Mouse (Mus musculus): ENCODE results near the gene Zfyve16. TPM values are rescaled to one million over a fixed set of nuclear protein-coding genes. Genes with fewer than 3 reads are reported as not detected.

Zfyve16 gene
- total and polyA plus RNA-seq, 2 experiments from 2014 or later: 6.3 to 11.2 TPM

- H3K9ac ChIP-seq (replicated peaks; ENCODE audit: low read depth, low read length): no peak overlapping the region
- no peaks in the 10 kb centered on the region for H3K36me3 ChIP-seq (replicated peaks; ENCODE audit: control insufficient read depth, insufficient read depth, low read length)
- WGBS: 48% methylated on average over 8 of the region's 8 CpGs
- DNase-seq (ENCODE audit: low spot score) (no peak), ATAC-seq (ENCODE audit: insufficient read depth, low read depth) (no peak)
- H3K4me3 ChIP-seq (ENCODE audit: low read depth, low read length): no peak overlapping the region
- TF ChIP-seq CTCF (IDR thresholded peaks at IDR 0.05; ENCODE audit: low read depth) (no peak), EP300 (IDR thresholded peaks at IDR 0.05; ENCODE audit: low read depth) (no peak)
- no peak overlapping the region for H3K27ac ChIP-seq (ENCODE audit: low read depth)
- H3K27me3 ChIP-seq (ENCODE audit: control insufficient read depth, insufficient read depth, low read length): no peaks in the 10 kb centered on the region
- peaks cover under 1% of the 10 kb centered on the region; the same call in 1 of the 2 replicates for H3K9me3 ChIP-seq (replicated peaks; ENCODE audit: control insufficient read depth, low read length)
- no peak overlapping the region for H3K4me2 ChIP-seq (ENCODE audit: low read depth, low read length)
- H3K4me1 ChIP-seq (ENCODE audit: control insufficient read depth, insufficient read depth): no peaks in the 10 kb centered on the region
Measured at GRCm38 (mm10) chr13:92556458-92557126, 25.9 kb upstream of the Zfyve16 start.

GRCm38 (mm10) chr13:92547093-92547492 lies 16.4 kb upstream of the Zfyve16 start:
- no peak for ATAC-seq (ENCODE audit: insufficient read depth, low read depth)
- no peak for TF ChIP-seq EP300 (IDR thresholded peaks at IDR 0.05; ENCODE audit: low read depth)
- TF ChIP-seq CTCF (IDR thresholded peaks at IDR 0.05; ENCODE audit: low read depth): no peak

GRCm38 (mm10) chr13:92540997-92541396 lies 10.3 kb upstream of the Zfyve16 start:
- Histone ChIP-seq H3K36me3 (replicated peaks; ENCODE audit: control insufficient read depth, insufficient read depth, low read length) (no peaks in the 10 kb centered on the region), H3K4me3 (ENCODE audit: low read depth, low read length) (no peak overlapping the region), H3K4me2 (ENCODE audit: low read depth, low read length) (no peak overlapping the region), H3K9ac (replicated peaks; ENCODE audit: low read depth, low read length) (no peak overlapping the region), H3K27ac (ENCODE audit: low read depth) (no peak overlapping the region), H3K27me3 (ENCODE audit: control insufficient read depth, insufficient read depth, low read length) (no peaks in the 10 kb centered on the region), H3K4me1 (ENCODE audit: control insufficient read depth, insufficient read depth) (no peaks in the 10 kb centered on the region), H3K9me3 (replicated peaks; ENCODE audit: control insufficient read depth, low read length) (no peaks in the 10 kb centered on the region)
- DNase-seq (ENCODE audit: low spot score) (no peak), ATAC-seq (ENCODE audit: insufficient read depth, low read depth) (no peak)
- 57% methylated on average over 6 of the region's 6 CpGs for WGBS
- no peak for TF ChIP-seq CTCF (IDR thresholded peaks at IDR 0.05; ENCODE audit: low read depth)
- no peak for TF ChIP-seq EP300 (IDR thresholded peaks at IDR 0.05; ENCODE audit: low read depth)

More at GRCm38 (mm10) chr13:92547093-92547492, 16.4 kb upstream of the Zfyve16 start:
- no peak overlapping the region for H3K4me2 ChIP-seq (ENCODE audit: low read depth, low read length)
- H3K27ac ChIP-seq (ENCODE audit: low read depth): no peak overlapping the region
- no peak for DNase-seq (ENCODE audit: low spot score)
- no peaks in the 10 kb centered on the region for H3K4me1 ChIP-seq (ENCODE audit: control insufficient read depth, insufficient read depth)
- no peak overlapping the region for H3K4me3 ChIP-seq (ENCODE audit: low read depth, low read length)
- peaks cover 21% of the 10 kb centered on the region for H3K9me3 ChIP-seq (replicated peaks; ENCODE audit: control insufficient read depth, low read length)
- H3K27me3 ChIP-seq (ENCODE audit: control insufficient read depth, insufficient read depth, low read length): no peaks in the 10 kb centered on the region
- 64% methylated on average over 4 of the region's 4 CpGs for WGBS
- H3K36me3 ChIP-seq (replicated peaks; ENCODE audit: control insufficient read depth, insufficient read depth, low read length): no peaks in the 10 kb centered on the region
- no peak overlapping the region for H3K9ac ChIP-seq (replicated peaks; ENCODE audit: low read depth, low read length)

DNA sequence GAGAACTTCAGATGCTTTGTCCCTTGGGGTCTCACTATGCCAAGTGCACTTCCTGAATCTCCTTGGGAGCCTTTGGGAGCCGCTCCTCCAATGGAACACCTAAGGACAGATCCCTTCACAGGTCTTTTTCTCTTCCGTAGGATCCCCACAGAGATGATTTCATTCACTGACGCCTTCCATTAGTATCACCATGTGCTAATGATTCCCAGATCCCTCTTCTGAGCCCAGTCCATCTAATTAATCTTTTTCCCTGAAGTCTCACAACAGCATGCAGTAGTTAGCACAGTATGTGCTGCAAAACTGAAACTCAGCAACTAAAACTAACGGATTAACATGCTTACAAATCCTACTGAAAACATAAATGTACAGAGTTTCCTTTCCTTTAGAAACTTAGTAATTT lies 8.5 kb upstream of the Zfyve16 start:
- Histone ChIP-seq H3K9me3 (replicated peaks; ENCODE audit: control insufficient read depth, low read length) (no peaks in the 10 kb centered on the region), H3K4me1 (ENCODE audit: control insufficient read depth, insufficient read depth) (no peaks in the 10 kb centered on the region), H3K27ac (ENCODE audit: low read depth) (no peak overlapping the region), H3K27me3 (ENCODE audit: control insufficient read depth, insufficient read depth, low read length) (no peaks in the 10 kb centered on the region), H3K36me3 (replicated peaks; ENCODE audit: control insufficient read depth, insufficient read depth, low read length) (no peaks in the 10 kb centered on the region), H3K4me3 (ENCODE audit: low read depth, low read length) (no peak overlapping the region), H3K4me2 (ENCODE audit: low read depth, low read length) (no peak overlapping the region), H3K9ac (replicated peaks; ENCODE audit: low read depth, low read length) (no peak overlapping the region)
- DNase-seq (ENCODE audit: low spot score) (no peak), ATAC-seq (ENCODE audit: insufficient read depth, low read depth) (no peak)
- TF ChIP-seq EP300 (IDR thresholded peaks at IDR 0.05; ENCODE audit: low read depth): no peak
- TF ChIP-seq CTCF (IDR thresholded peaks at IDR 0.05; ENCODE audit: low read depth): no peak
- 52% methylated on average over 4 of the region's 4 CpGs for WGBS

GRCm38 (mm10) chr13:92533801-92534200 lies 3.1 kb upstream of the Zfyve16 start:
- Histone ChIP-seq H3K4me1 (ENCODE audit: control insufficient read depth, insufficient read depth) (peaks cover 3% of the 10 kb centered on the region; the same call in 1 of the 2 replicates), H3K27ac (ENCODE audit: low read depth) (no peak overlapping the region), H3K9ac (replicated peaks; ENCODE audit: low read depth, low read length) (no peak overlapping the region), H3K27me3 (ENCODE audit: control insufficient read depth, insufficient read depth, low read length) (no peaks in the 10 kb centered on the region), H3K4me2 (ENCODE audit: low read depth, low read length) (no peak overlapping the region), H3K9me3 (replicated peaks; ENCODE audit: control insufficient read depth, low read length) (no peaks in the 10 kb centered on the region), H3K36me3 (replicated peaks; ENCODE audit: control insufficient read depth, insufficient read depth, low read length) (no peaks in the 10 kb centered on the region), H3K4me3 (ENCODE audit: low read depth, low read length) (no peak overlapping the region)
- no peak for DNase-seq (ENCODE audit: low spot score)
- 33% methylated on average over 2 of the region's 2 CpGs for WGBS
- ATAC-seq (ENCODE audit: insufficient read depth, low read depth): no peak
- TF ChIP-seq EP300 (IDR thresholded peaks at IDR 0.05; ENCODE audit: low read depth): no peak
- TF ChIP-seq CTCF (IDR thresholded peaks at IDR 0.05; ENCODE audit: low read depth): no peak

DNA sequence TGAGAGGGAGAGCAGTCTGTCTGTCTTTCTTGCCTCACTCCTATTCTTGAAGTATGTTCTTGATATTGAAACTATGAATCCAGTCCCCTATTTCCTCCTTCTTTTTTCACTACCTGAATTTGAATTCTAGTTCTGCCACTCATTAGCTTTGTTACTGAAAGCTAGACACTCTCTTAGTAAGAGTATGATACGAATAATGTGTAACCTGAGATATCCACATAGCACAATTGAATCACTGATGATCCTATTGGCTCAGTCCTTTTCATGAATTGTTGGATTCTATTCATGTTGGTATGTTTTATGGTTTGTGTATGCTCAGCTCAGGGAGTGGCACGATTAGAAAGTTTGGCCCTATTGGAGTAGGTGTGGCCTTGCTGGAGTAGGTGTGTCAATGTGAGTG lies 1.5 kb upstream of the Zfyve16 start:
- no peak for DNase-seq (ENCODE audit: low spot score)
- Histone ChIP-seq H3K27ac (ENCODE audit: low read depth) (no peak overlapping the region), H3K36me3 (replicated peaks; ENCODE audit: control insufficient read depth, insufficient read depth, low read length) (no peaks in the 10 kb centered on the region), H3K4me3 (ENCODE audit: low read depth, low read length) (no peak overlapping the region), H3K4me2 (ENCODE audit: low read depth, low read length) (no peak overlapping the region), H3K9me3 (replicated peaks; ENCODE audit: control insufficient read depth, low read length) (no peaks in the 10 kb centered on the region), H3K4me1 (ENCODE audit: control insufficient read depth, insufficient read depth) (peaks cover 3% of the 10 kb centered on the region; the same call in 1 of the 2 replicates), H3K27me3 (ENCODE audit: control insufficient read depth, insufficient read depth, low read length) (no peaks in the 10 kb centered on the region), H3K9ac (replicated peaks; ENCODE audit: low read depth, low read length) (no peak overlapping the region)
- no peak for TF ChIP-seq CTCF (IDR thresholded peaks at IDR 0.05; ENCODE audit: low read depth)
- TF ChIP-seq EP300 (IDR thresholded peaks at IDR 0.05; ENCODE audit: low read depth): no peak
- no peak for ATAC-seq (ENCODE audit: insufficient read depth, low read depth)
- 83% methylated on average over 2 of the region's 2 CpGs for WGBS

Measured in heart, postnatal 0 days (tissue).